Mouse (Mus musculus) embryonic facial prominence, embryonic 11.5 days (tissue): ENCODE measurements around the gene Zfp462. TPM values are rescaled to one million over a fixed set of nuclear protein-coding genes. Genes with fewer than 3 reads are reported as not detected.

Experiments
- ATAC-seq: fragments of 200-750 bp; cut with Nextera tagmentation; replicated peaks from 2 replicates; pipeline ENCODE4 v1.8.0; 2017; ENCODE audit warnings: low read depth; ENCODE audit not compliant: insufficient number of reproducible peaks, low FRiP score, low TSS enrichment
- DNase-seq: peaks from one replicate; pipeline ENCODE4 v3.0.0-alpha.2; 2015; ENCODE audit warnings: low spot score
- H3K27ac ChIP-seq: fragments of 300-500 bp; sonication (generic); replicated peaks from 2 replicates; pipeline ENCODE4 v1.5.1; 2014; ENCODE audit warnings: mild to moderate bottlenecking, low read depth, low read length, control low read depth
- H3K27me3 ChIP-seq: fragments of 300-500 bp; sonication (generic); 2 replicates; pipeline ENCODE4 v1.6.1; 2014; ENCODE audit warnings: mild to moderate bottlenecking, low read length, moderate library complexity, mixed read lengths; ENCODE audit not compliant: control insufficient read depth, insufficient read depth
- H3K36me3 ChIP-seq: fragments of 300-500 bp; sonication (generic); replicated peaks from 2 replicates; pipeline ENCODE4 v1.6.1; 2014; ENCODE audit warnings: low read depth, mild to moderate bottlenecking, low read length, moderate library complexity, mixed read lengths; ENCODE audit not compliant: control insufficient read depth, insufficient read depth
- H3K4me1 ChIP-seq: fragments of 300-500 bp; sonication (generic); 2 replicates; pipeline ENCODE4 v1.6.1; 2014; ENCODE audit warnings: low read length, mixed read lengths; ENCODE audit not compliant: control insufficient read depth, insufficient read depth
- H3K4me2 ChIP-seq: fragments of 300-500 bp; sonication (generic); 2 replicates; pipeline ENCODE4 v1.6.1; 2014; ENCODE audit warnings: low read depth, mild to moderate bottlenecking, control low read depth, low read length, moderate library complexity
- H3K4me3 ChIP-seq: fragments of 300-500 bp; sonication (generic); 2 replicates; pipeline ENCODE4 v1.5.1; 2014; ENCODE audit warnings: low read depth, low read length, control low read depth
- H3K9ac ChIP-seq: fragments of 300-500 bp; sonication (generic); replicated peaks from 2 replicates; pipeline ENCODE4 v1.6.1; 2014; ENCODE audit warnings: mild to moderate bottlenecking, control low read depth, low read length
- H3K9me3 ChIP-seq: fragments of 300-500 bp; sonication (generic); replicated peaks from 2 replicates; pipeline ENCODE4 v1.6.1; 2016; ENCODE audit warnings: mild to moderate bottlenecking, low read length, inconsistent platforms, mixed read lengths; ENCODE audit not compliant: control insufficient read depth
- WGBS: fragments of 180-500 bp; shearing (Covaris S2); extraction: QIAGEN DNeasy Blood & Tissue Kit; methylation state at CpG from one replicate; pipeline ENCODE4 v1.1.7; 2014; 5-methylcytosine and 5-hydroxymethylcytosine counted together
- polyA plus RNA-seq: library from polyadenylated mRNA; unstranded; fragments of >200 nt; fragmentation: Nextera tagmentation; extraction: Ambion mirVana; gene quantifications from 2 replicates; pipeline ENCODE4 v1.2.1, GENCODE M21; 2014

Zfp462 gene
- polyA plus RNA-seq, 1 experiment from 2014 or later, result 16.9 TPM

DNA sequence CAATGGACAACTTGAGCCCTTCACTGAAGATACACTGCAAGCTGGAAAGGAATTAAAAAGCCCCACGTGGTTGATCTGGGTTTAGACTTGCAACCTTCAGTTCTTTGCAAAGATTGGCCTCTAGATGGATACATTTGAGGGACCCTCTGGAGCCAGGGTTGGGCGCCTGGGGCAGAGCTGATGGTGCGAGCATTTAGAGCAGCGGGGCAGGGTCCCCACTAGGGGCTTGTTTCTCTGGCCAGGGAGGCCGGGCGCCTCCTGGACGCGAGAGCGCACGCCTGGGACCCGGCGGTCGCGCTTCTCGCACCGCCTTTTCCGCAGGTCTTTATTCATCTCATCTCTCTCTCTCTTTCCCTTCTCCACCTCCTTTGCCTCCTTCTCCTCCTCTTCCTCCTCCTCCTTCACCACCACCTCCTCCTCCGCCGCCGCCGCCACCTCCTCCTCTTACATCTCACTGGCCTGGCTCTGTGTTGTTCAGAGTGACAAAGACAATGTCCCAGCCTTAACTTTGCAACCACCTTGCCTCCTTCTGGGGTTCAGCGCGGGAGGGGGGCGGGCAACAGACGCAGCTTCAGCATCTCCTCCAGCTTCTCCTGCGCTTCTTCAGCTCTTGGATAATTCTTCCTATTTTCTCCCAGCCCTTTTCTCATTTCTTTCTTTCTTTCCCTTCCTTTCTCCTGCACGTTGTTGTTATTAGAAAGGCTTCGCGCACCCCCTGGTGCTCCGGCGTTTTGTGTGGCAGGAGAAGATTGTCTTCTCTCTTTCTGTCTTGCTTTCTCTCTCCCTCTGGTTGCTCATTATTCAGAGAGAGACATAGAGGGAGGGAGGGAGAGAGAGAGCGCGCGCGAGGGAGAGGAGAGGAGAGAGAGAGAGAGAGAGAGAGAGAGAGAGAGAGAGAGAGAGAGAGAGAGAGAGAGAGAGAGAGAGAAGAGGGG is 2.5 kb downstream of the Zfp462 start:
- ATAC-seq (peak; percentile 69), DNase-seq (peak; percentile 86)
- Histone ChIP-seq H3K4me2 (peak overlapping the region; percentile 69), H3K27ac (peak overlapping the region; percentile 93), H3K27me3 (no peaks in the 10 kb centered on the region), H3K9me3 (no peaks in the 10 kb centered on the region), H3K4me3 (peak overlapping the region; percentile 64), H3K4me1 (no peaks in the 10 kb centered on the region), H3K36me3 (no peaks in the 10 kb centered on the region), H3K9ac (peak overlapping the region; percentile 82)
- under 1% methylated on average over 31 of the region's 35 CpGs for WGBS

- Histone ChIP-seq H3K4me2 (peak overlapping the region; percentile 69), H3K27me3 (no peaks in the 10 kb centered on the region), H3K27ac (peak overlapping the region; percentile 93), H3K4me1 (no peaks in the 10 kb centered on the region), H3K36me3 (no peaks in the 10 kb centered on the region), H3K4me3 (peak overlapping the region; percentile 64), H3K9me3 (no peaks in the 10 kb centered on the region), H3K9ac (peak overlapping the region; percentile 82)
- ATAC-seq, result peak; percentile 39; the same call in 1 of the 2 replicates
- DNase-seq, result peak; percentile 66
- 3% methylated on average over 22 of the region's 25 CpGs for WGBS
Observed at GRCm38 (mm10) chr4:54947991-54948615, 3.3 kb downstream of the Zfp462 start.

DNA sequence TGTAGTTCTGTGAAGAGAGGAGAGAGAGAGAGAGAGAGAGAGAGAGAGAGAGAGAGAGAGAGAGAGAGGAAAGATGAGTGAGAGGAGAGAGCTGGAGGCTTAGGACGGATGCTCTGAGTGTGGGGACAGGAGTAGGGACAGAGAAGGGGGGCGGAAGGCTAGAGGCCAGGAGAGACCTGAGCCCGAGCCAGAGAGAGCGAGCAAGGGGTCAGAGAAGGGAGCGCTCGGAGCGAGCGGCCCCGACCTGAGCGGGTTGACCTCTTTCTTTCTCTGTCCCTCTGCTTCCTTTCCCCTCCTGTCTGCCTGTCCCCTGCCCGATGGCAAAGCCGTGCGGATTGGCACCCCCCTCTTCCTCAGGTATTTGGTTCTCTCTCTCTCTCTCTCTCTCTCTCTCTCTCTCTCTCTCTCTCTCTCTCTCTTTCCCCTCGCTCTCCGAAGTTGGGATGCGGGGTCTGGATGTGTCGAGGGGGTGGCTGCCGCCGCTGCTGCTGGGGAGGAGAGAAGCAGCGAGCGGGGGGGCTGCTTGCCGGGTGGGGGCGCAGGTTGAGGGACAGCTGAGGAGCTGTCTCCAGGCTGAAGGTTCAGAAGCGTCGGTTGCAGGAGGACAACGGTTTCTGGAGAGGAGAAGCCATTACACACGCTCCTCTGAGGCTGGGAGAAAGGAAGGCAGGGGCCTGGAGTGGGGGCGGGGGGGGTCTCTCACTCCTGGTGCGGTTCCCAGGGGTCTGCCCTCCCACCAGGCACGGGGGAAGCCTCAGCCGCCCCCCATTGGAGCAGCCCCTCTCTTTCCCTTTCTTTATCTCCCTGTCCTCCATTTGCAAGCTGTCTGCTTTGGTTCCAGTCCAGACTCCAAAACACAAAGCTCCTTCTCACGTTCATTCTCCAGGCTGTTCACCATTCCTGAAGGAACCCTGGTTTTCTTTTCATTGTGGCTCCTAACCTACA is 4.0 kb downstream of the Zfp462 start:
- Histone ChIP-seq H3K9me3 (no peaks in the 10 kb centered on the region), H3K4me2 (peak overlapping the region; percentile 69)
- 0% methylated on average over 28 of the region's 32 CpGs for WGBS

GRCm38 (mm10) chr4:54949561-54949940 is 4.7 kb downstream of the Zfp462 start:
- 14% methylated on average over 7 of the region's 7 CpGs for WGBS
- ATAC-seq, result no peak

More for the DNA sequence above, 4.0 kb downstream of the Zfp462 start:
- DNase-seq (peak; percentile 52), ATAC-seq (peak; percentile 42)
- Histone ChIP-seq H3K4me1 (no peaks in the 10 kb centered on the region), H3K27ac (peak overlapping the region; percentile 93), H3K27me3 (no peaks in the 10 kb centered on the region), H3K9ac (peak overlapping the region; percentile 82), H3K4me3 (peak overlapping the region; percentile 64), H3K36me3 (no peaks in the 10 kb centered on the region)

DNA sequence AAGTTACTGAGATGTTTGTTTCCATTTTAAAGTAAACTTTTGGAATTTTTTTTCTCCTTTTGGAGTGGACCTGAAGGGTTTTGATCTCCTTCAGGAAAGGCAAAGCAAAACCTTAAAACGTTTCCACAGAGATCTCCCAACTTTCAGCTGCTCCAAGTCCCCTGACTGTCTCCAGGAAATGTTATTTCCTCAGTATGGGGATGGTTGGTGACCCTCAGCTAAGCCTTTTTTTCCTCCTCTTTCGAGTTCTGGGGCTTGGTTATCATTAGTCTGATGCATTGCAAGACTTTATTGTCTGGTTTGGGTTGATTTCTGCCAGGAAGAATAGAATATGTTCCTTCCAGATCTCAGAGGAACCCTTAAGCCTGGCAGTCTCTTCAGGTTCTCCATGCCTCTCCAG is 5.3 kb downstream of the Zfp462 start:
- no peak for DNase-seq
- no peaks in the 10 kb centered on the region for H3K9me3 ChIP-seq
- peak overlapping the region; percentile 82 for H3K9ac ChIP-seq
- 25% methylated on average over 2 of the region's 2 CpGs for WGBS
- H3K27me3 ChIP-seq, result no peaks in the 10 kb centered on the region
- H3K27ac ChIP-seq, result 0 out of 2 replicates have a peak overlapping the region, but pooled peaks have one; percentile 93
- H3K4me2 ChIP-seq, result peak overlapping the region; percentile 69
- no peak for ATAC-seq
- peak overlapping the region; percentile 64 for H3K4me3 ChIP-seq
- H3K36me3 ChIP-seq, result no peaks in the 10 kb centered on the region
- H3K4me1 ChIP-seq, result no peaks in the 10 kb centered on the region

More at GRCm38 (mm10) chr4:54949561-54949940, 4.7 kb downstream of the Zfp462 start:
- DNase-seq, result peak; percentile 22
- Histone ChIP-seq H3K36me3 (no peaks in the 10 kb centered on the region), H3K4me1 (no peaks in the 10 kb centered on the region), H3K4me3 (peak overlapping the region; percentile 64), H3K27me3 (no peaks in the 10 kb centered on the region), H3K9ac (peak overlapping the region; percentile 82), H3K4me2 (peak overlapping the region; percentile 69), H3K27ac (peak overlapping the region; percentile 93), H3K9me3 (no peaks in the 10 kb centered on the region)

DNA sequence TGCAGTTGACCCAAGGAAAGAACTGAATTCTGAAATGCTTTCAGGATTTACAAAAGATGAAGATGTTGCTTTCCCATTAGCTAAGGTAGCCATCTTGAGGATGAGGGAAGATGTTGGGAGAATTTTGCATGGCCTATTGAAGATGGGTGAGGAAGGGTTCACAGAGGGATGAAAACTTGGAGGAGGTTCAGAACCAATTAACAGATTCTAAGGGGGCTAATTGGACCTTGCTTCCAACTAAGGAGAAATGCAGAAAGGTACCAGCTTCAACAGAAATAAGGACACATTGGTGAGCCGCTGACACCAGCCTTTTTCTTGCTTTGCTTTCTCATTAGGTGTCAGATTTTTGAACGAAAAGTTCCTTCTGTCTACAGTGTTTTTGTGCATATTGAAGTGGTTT is 6.0 kb downstream of the Zfp462 start:
- 67% methylated on average over 2 of the region's 2 CpGs for WGBS
- ATAC-seq, result no peak
- H3K27ac ChIP-seq, result no peak overlapping the region
- no peaks in the 10 kb centered on the region for H3K4me1 ChIP-seq
- no peaks in the 10 kb centered on the region for H3K27me3 ChIP-seq
- no peaks in the 10 kb centered on the region for H3K9me3 ChIP-seq
- peak overlapping the region; percentile 64 for H3K4me3 ChIP-seq
- peak overlapping the region; percentile 25 for H3K9ac ChIP-seq
- H3K36me3 ChIP-seq, result no peaks in the 10 kb centered on the region
- no peak for DNase-seq
- peak overlapping the region; percentile 69 for H3K4me2 ChIP-seq

GRCm38 (mm10) chr4:54953657-54954395 is 9.0 kb downstream of the Zfp462 start:
- Histone ChIP-seq H3K27ac (no peak overlapping the region), H3K4me1 (no peaks in the 10 kb centered on the region), H3K4me2 (no peak overlapping the region), H3K4me3 (no peak overlapping the region), H3K9ac (no peak overlapping the region), H3K36me3 (no peaks in the 10 kb centered on the region), H3K9me3 (no peaks in the 10 kb centered on the region), H3K27me3 (no peaks in the 10 kb centered on the region)
- DNase-seq (no peak), ATAC-seq (no peak)
- 93% methylated on average over 9 of the region's 9 CpGs for WGBS
